8 mouse cellular contexts compared by ENCODE assay signal in genomic region chr5:34949769-34950211, GRCm38 (mm10). TPM values are rescaled to one million over a fixed set of nuclear protein-coding genes. Genes with fewer than 3 reads are reported as not detected.
A peak's percentile ranks its signal among the peaks of the same experiment; 100 is the strongest.
DNase-seq lines count a peak whose midpoint lies in the region; ATAC-seq and TF ChIP-seq lines count a peak whose summit lies in the region.

No protein-coding gene starts in this region.

- H3K4me1 ChIP-seq in lung, embryonic 14.5 days (ENCODE audit: insufficient read depth): peaks cover 9% of the 10 kb centered on the region; the same call in 1 of the 2 replicates
- H3K4me1 ChIP-seq in bone marrow macrophage, adult 2 months (ENCODE audit: control insufficient read depth, insufficient read depth, low read length): peaks cover 7% of the 10 kb centered on the region
- H3K4me1 ChIP-seq in heart, embryonic 16.5 days (ENCODE audit: control insufficient read depth, insufficient read depth, low read length): peaks cover 26% of the 10 kb centered on the region
- peaks cover 63% of the 10 kb centered on the region for H3K4me1 ChIP-seq in midbrain, embryonic 10.5 days

- peak overlapping the region; percentile 88 for H3K27ac ChIP-seq in lung, embryonic 14.5 days (ENCODE audit: low read depth)
- H3K27ac ChIP-seq in bone marrow macrophage, adult 2 months (ENCODE audit: insufficient read depth, low read depth, low read length): no peak overlapping the region
- H3K27ac ChIP-seq in heart, embryonic 16.5 days (ENCODE audit: low read length): peak overlapping the region; percentile 84
- H3K27ac ChIP-seq in midbrain, embryonic 10.5 days (replicated peaks): peak overlapping the region; percentile 99

- no peak for TF ChIP-seq CTCF in lung, embryonic 14.5 days (IDR thresholded peaks at IDR 0.05; ENCODE audit: low read depth)
- TF ChIP-seq CTCF in bone marrow macrophage, adult 2 months (IDR thresholded peaks at IDR 0.05; ENCODE audit: low read depth, low read length): no peak

- peaks cover 8% of the 10 kb centered on the region; the same call in 1 of the 2 replicates for H3K36me3 ChIP-seq in lung, embryonic 14.5 days (ENCODE audit: insufficient read depth)
- peaks cover 5% of the 10 kb centered on the region; the same call in 1 of the 2 replicates for H3K36me3 ChIP-seq in heart, embryonic 16.5 days (ENCODE audit: control insufficient read depth, insufficient read depth)
- H3K36me3 ChIP-seq in midbrain, embryonic 10.5 days: peaks cover 33% of the 10 kb centered on the region

- peak overlapping the region; percentile 93 for H3K9ac ChIP-seq in lung, embryonic 14.5 days
- H3K9ac ChIP-seq in heart, embryonic 16.5 days (ENCODE audit: low read length): peak overlapping the region; percentile 94

- peak; percentile 52 for DNase-seq in lung, embryonic 14.5 days
- no peak for DNase-seq in lung, postnatal 36 days
- no peak for DNase-seq in midbrain, embryonic 10.5 days (ENCODE audit: low spot score)
- DNase-seq in layer of hippocampus, adult 9-10 months (ENCODE audit: low spot score): no peak
- DNase-seq in Muller cell, postnatal 12 days (ENCODE audit: inconsistent ontology term): no peak
- no peak for DNase-seq in cerebellum, adult 18-20 months

- no peaks in the 10 kb centered on the region for H3K27me3 ChIP-seq in lung, embryonic 14.5 days (ENCODE audit: insufficient read depth, low read length)
- no peaks in the 10 kb centered on the region for H3K27me3 ChIP-seq in heart, embryonic 16.5 days (ENCODE audit: control insufficient read depth, insufficient read depth, low read length)
- H3K27me3 ChIP-seq in midbrain, embryonic 10.5 days (ENCODE audit: low read depth, poor library complexity, severe bottlenecking): no peaks in the 10 kb centered on the region

- TF ChIP-seq POLR2A in bone marrow macrophage, adult 2 months (IDR thresholded peaks at IDR 0.05; ENCODE audit: borderline replicate concordance, low read depth, low read length): no peak

- H3K4me3 ChIP-seq in lung, embryonic 14.5 days (ENCODE audit: low read depth, low read length): peak overlapping the region; percentile 93
- H3K4me3 ChIP-seq in bone marrow macrophage, adult 2 months (ENCODE audit: insufficient read depth, low read length): peak overlapping the region; percentile 89
- H3K4me3 ChIP-seq in heart, embryonic 16.5 days (ENCODE audit: low read length): peak overlapping the region; percentile 78
- peak overlapping the region; percentile 88 for H3K4me3 ChIP-seq in midbrain, embryonic 10.5 days

- under 1% methylated on average over 12 of the region's 12 CpGs for WGBS in lung, embryonic 14.5 days
- WGBS in heart, embryonic 16.5 days: 3% methylated on average over 12 of the region's 12 CpGs
- 1% methylated on average over 12 of the region's 12 CpGs for whole genome bisulfite sequencing in midbrain, embryonic 10.5 days

- H3K9me3 ChIP-seq in lung, embryonic 14.5 days (ENCODE audit: low read depth, low read length): no peaks in the 10 kb centered on the region; the same call in 1 of the 2 replicates
- peaks cover 4% of the 10 kb centered on the region; the same call in 1 of the 2 replicates for H3K9me3 ChIP-seq in heart, embryonic 16.5 days (replicated peaks; ENCODE audit: control insufficient read depth, low read length)
- peaks cover 12% of the 10 kb centered on the region; the same call in 1 of the 2 replicates for H3K9me3 ChIP-seq in midbrain, embryonic 10.5 days (replicated peaks)

- peak; percentile 55 for ATAC-seq in lung, embryonic 14.5 days (ENCODE audit: insufficient read depth)
- 0 out of 2 replicates have a peak, but pooled peaks have one; percentile 0 for ATAC-seq in heart, embryonic 16.5 days (replicated peaks; ENCODE audit: extremely low read depth, insufficient read depth, low FRiP score)

- peak overlapping the region; percentile 79 for H3K4me2 ChIP-seq in lung, embryonic 14.5 days
- peak overlapping the region; percentile 71 for H3K4me2 ChIP-seq in heart, embryonic 16.5 days (ENCODE audit: low read depth, low read length)

RNA-seq across cellular contexts. Expression of gene Rgs12, which starts 0.5 kb away (rescaled TPM):
- polyA plus RNA-seq in lung, embryonic 14.5 days (2014; fragmentation: Nextera tagmentation; extraction: Ambion mirVana): 26.6 and 31.4 TPM in 2 replicates
- 4.4 and 6.4 TPM in 2 replicates for polyA plus RNA-seq in bone marrow macrophage, adult 2 months (2012; ENCODE audit: insufficient read depth, insufficient read length, missing spikeins)
- polyA plus RNA-seq in heart, embryonic 16.5 days (2015; fragmentation: Nextera tagmentation; extraction: Ambion mirVana): 30.0 and 34.2 TPM in 2 replicates
- 62.9 and 74.4 TPM in 2 replicates for polyA plus RNA-seq in midbrain, embryonic 10.5 days (2016; fragmentation: Nextera tagmentation; extraction: Ambion mirVana)

RNA-seq across cellular contexts. Expression of gene Msantd1, which starts 42.0 kb away (rescaled TPM):
- polyA plus RNA-seq in lung, embryonic 14.5 days (2014; fragmentation: Nextera tagmentation; extraction: Ambion mirVana): 0.49 and 1.1 TPM in 2 replicates
- polyA plus RNA-seq in bone marrow macrophage, adult 2 months (2012; ENCODE audit: insufficient read depth, insufficient read length, missing spikeins): 1.4 and 1.7 TPM in 2 replicates
- 0.30 and 0.69 TPM in 2 replicates for polyA plus RNA-seq in heart, embryonic 16.5 days (2015; fragmentation: Nextera tagmentation; extraction: Ambion mirVana)
- polyA plus RNA-seq in midbrain, embryonic 10.5 days (2016; fragmentation: Nextera tagmentation; extraction: Ambion mirVana): 0.47 and 0.49 TPM in 2 replicates
